Mouse (Mus musculus): ENCODE results near the gene Vmn1r54. TPM values are rescaled to one million over a fixed set of nuclear protein-coding genes. Genes with fewer than 3 reads are reported as not detected.

Gene Vmn1r54
- total and polyA plus RNA-seq, 3 experiments = 0.16 TPM; not detected in 2

- H3K36me3 ChIP-seq (replicated peaks) = no peaks in the 10 kb centered on the region
- DNase-seq (ENCODE audit: low spot score) = no peak
- TF ChIP-seq CTCF (IDR thresholded peaks at IDR 0.05; ENCODE audit: low read depth, low read length) (no peak), GATA1 (IDR thresholded peaks at IDR 0.05; ENCODE audit: borderline replicate concordance, low read length) (no peak), GATA2 (IDR thresholded peaks at IDR 0.05; ENCODE audit: borderline replicate concordance, low read depth, low read length) (no peak), POLR2AphosphoS5 (IDR thresholded peaks at IDR 0.05; ENCODE audit: insufficient replicate concordance, low read depth, low read length) (no peak), TAL1 (conservative IDR thresholded peaks at IDR 0.05; ENCODE audit: low read depth, low read length) (no peak)
These were observed 72.9 kb downstream of the Vmn1r54 start for GRCm38 (mm10) chr6:90319019-90319418.

DNA sequence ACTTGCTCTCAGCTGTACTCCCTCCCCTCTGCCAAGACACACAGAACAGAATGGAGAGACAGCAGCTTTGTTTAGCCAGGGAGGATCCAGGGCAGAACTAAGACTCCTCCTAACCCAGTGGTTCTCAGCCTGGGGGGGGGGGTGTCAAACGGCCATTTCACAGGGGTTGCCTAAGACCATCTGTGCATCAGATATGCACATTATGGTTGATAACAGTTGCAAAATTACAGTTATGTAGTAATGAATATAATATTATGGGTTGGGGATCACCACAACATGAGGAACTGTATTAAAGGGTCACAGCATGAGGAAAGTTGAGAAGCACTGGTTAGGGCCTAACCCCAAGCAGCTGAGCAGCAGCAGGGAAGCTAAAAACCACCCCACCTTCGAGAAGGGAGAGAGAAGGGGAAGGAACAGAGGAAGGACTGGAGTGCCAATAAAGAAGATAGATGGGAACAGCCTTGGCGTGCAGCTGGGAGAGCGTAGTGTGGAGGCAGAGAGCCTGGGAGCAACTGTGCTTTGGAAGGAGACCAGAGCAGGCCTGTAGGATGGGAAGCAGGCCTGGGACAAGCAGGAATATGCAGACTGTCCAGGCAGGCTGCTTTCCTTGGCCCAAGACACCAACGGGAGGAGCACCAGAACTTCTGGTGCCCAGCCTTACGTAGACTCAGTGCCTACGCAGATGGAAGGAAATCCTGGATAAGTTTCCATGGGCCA lies 73.5 kb downstream of the Vmn1r54 start:
- H3K9me3 ChIP-seq (replicated peaks) = no peaks in the 10 kb centered on the region
- no peak for TF ChIP-seq TAL1 (conservative IDR thresholded peaks at IDR 0.05; ENCODE audit: low read depth, low read length)
- no peak for TF ChIP-seq GATA1 (IDR thresholded peaks at IDR 0.05; ENCODE audit: borderline replicate concordance, low read length)
- TF ChIP-seq CTCF (IDR thresholded peaks at IDR 0.05; ENCODE audit: low read depth, low read length) = no peak
- TF ChIP-seq POLR2AphosphoS5 (IDR thresholded peaks at IDR 0.05; ENCODE audit: insufficient replicate concordance, low read depth, low read length) = no peak
- no peak for TF ChIP-seq GATA2 (IDR thresholded peaks at IDR 0.05; ENCODE audit: borderline replicate concordance, low read depth, low read length)
- H3K4me1 ChIP-seq (ENCODE audit: insufficient read depth, low read depth, low read length) = peaks cover 2% of the 10 kb centered on the region; the same call in 1 of the 2 replicates
- no peak for ATAC-seq (ENCODE audit: extremely low read depth, insufficient number of reproducible peaks, low FRiP score, poor library complexity, severe bottlenecking)
- no peak for DNase-seq (ENCODE audit: low spot score)
- H3K27me3 ChIP-seq (ENCODE audit: insufficient read depth, low read length) = peaks cover 4% of the 10 kb centered on the region; the same call in 1 of the 2 replicates
- H3K36me3 ChIP-seq (replicated peaks) = no peaks in the 10 kb centered on the region
- no peak overlapping the region for H3K4me3 ChIP-seq (ENCODE audit: low read depth, low read length)

More at GRCm38 (mm10) chr6:90319019-90319418, 72.9 kb downstream of the Vmn1r54 start:
- no peak for ATAC-seq (ENCODE audit: extremely low read depth, insufficient number of reproducible peaks, low FRiP score, poor library complexity, severe bottlenecking)
- peaks cover 2% of the 10 kb centered on the region; the same call in 1 of the 2 replicates for H3K4me1 ChIP-seq (ENCODE audit: insufficient read depth, low read depth, low read length)
- H3K4me3 ChIP-seq (ENCODE audit: low read depth, low read length) = no peak overlapping the region
- H3K27me3 ChIP-seq (ENCODE audit: insufficient read depth, low read length) = peaks cover 4% of the 10 kb centered on the region; the same call in 1 of the 2 replicates
- no peaks in the 10 kb centered on the region for H3K9me3 ChIP-seq (replicated peaks)

GRCm38 (mm10) chr6:90320429-90320828 lies 74.3 kb downstream of the Vmn1r54 start:
- H3K9me3 ChIP-seq (replicated peaks) = no peaks in the 10 kb centered on the region
- no peak overlapping the region for H3K4me3 ChIP-seq (ENCODE audit: low read depth, low read length)
- no peak for ATAC-seq (ENCODE audit: extremely low read depth, insufficient number of reproducible peaks, low FRiP score, poor library complexity, severe bottlenecking)
- peaks cover 2% of the 10 kb centered on the region; the same call in 1 of the 2 replicates for H3K4me1 ChIP-seq (ENCODE audit: insufficient read depth, low read depth, low read length)
- DNase-seq (ENCODE audit: low spot score) = no peak
- H3K27me3 ChIP-seq (ENCODE audit: insufficient read depth, low read length) = peaks cover 7% of the 10 kb centered on the region; the same call in 1 of the 2 replicates
- no peak for TF ChIP-seq POLR2AphosphoS5 (IDR thresholded peaks at IDR 0.05; ENCODE audit: insufficient replicate concordance, low read depth, low read length)
- no peak for TF ChIP-seq GATA1 (IDR thresholded peaks at IDR 0.05; ENCODE audit: borderline replicate concordance, low read length)
- TF ChIP-seq GATA2 (IDR thresholded peaks at IDR 0.05; ENCODE audit: borderline replicate concordance, low read depth, low read length) = no peak
- no peak for TF ChIP-seq CTCF (IDR thresholded peaks at IDR 0.05; ENCODE audit: low read depth, low read length)
- TF ChIP-seq TAL1 (conservative IDR thresholded peaks at IDR 0.05; ENCODE audit: low read depth, low read length) = no peak
- no peaks in the 10 kb centered on the region for H3K36me3 ChIP-seq (replicated peaks)

Other genes starting within 250 kb of the Vmn1r54 start
- not detected in 2 replicates for gene Vmn1r47, start 230.2 kb upstream of the Vmn1r54 start, total RNA-seq (2014; fragmentation: Nextera tagmentation)
- gene Vmn1r47, start 230.2 kb upstream of the Vmn1r54 start, total RNA-seq (2017) = 0.16 and 0.17 TPM in 2 replicates
- gene Vmn1r47, start 230.2 kb upstream of the Vmn1r54 start, polyA plus RNA-seq (2012) = not detected in 2 replicates
- not detected in 2 replicates for gene Vmn1r48, start 209.5 kb upstream of the Vmn1r54 start, total RNA-seq (2014; fragmentation: Nextera tagmentation)
- not detected in 2 replicates for gene Vmn1r48, start 209.5 kb upstream of the Vmn1r54 start, total RNA-seq (2017)
- gene Vmn1r48, start 209.5 kb upstream of the Vmn1r54 start, polyA plus RNA-seq (2012) = not detected in 2 replicates
- not detected in 2 replicates for gene Vmn1r49, start 167.8 kb upstream of the Vmn1r54 start, total RNA-seq (2014; fragmentation: Nextera tagmentation)
- gene Vmn1r49, start 167.8 kb upstream of the Vmn1r54 start, total RNA-seq (2017) = 0.16 and 0.17 TPM in 2 replicates
- gene Vmn1r49, start 167.8 kb upstream of the Vmn1r54 start, polyA plus RNA-seq (2012) = not detected in 2 replicates
- not detected in 2 replicates for gene Vmn1r50, start 144.9 kb upstream of the Vmn1r54 start, total RNA-seq (2014; fragmentation: Nextera tagmentation)
- 0.27 TPM in 1 of 2 replicates, not detected in the other for gene Vmn1r50, start 144.9 kb upstream of the Vmn1r54 start, total RNA-seq (2017)
- gene Vmn1r50, start 144.9 kb upstream of the Vmn1r54 start, polyA plus RNA-seq (2012) = not detected in 2 replicates
- not detected in 2 replicates for gene Vmn1r51, start 123.7 kb upstream of the Vmn1r54 start, total RNA-seq (2014; fragmentation: Nextera tagmentation)
- gene Vmn1r51, start 123.7 kb upstream of the Vmn1r54 start, total RNA-seq (2017) = 0.11 and 0.17 TPM in 2 replicates
- not detected in 2 replicates for gene Vmn1r51, start 123.7 kb upstream of the Vmn1r54 start, polyA plus RNA-seq (2012)
- gene Vmn1r52, start 71.5 kb upstream of the Vmn1r54 start, total RNA-seq (2014; fragmentation: Nextera tagmentation) = not detected in 2 replicates
- 0.11 TPM in 1 of 2 replicates, not detected in the other for gene Vmn1r52, start 71.5 kb upstream of the Vmn1r54 start, total RNA-seq (2017)
- gene Vmn1r52, start 71.5 kb upstream of the Vmn1r54 start, polyA plus RNA-seq (2012) = not detected in 2 replicates
- gene V1ra8, start 43.5 kb upstream of the Vmn1r54 start, total RNA-seq (2014; fragmentation: Nextera tagmentation) = not detected in 2 replicates
- 0.27 TPM in 1 of 2 replicates, not detected in the other for gene V1ra8, start 43.5 kb upstream of the Vmn1r54 start, total RNA-seq (2017)
- not detected in 2 replicates for gene V1ra8, start 43.5 kb upstream of the Vmn1r54 start, polyA plus RNA-seq (2012)
- not detected in 2 replicates for gene Vmn1r53, start 21.9 kb upstream of the Vmn1r54 start, total RNA-seq (2014; fragmentation: Nextera tagmentation)
- gene Vmn1r53, start 21.9 kb upstream of the Vmn1r54 start, total RNA-seq (2017) = 0.16 and 0.52 TPM in 2 replicates
- not detected in 2 replicates for gene Vmn1r53, start 21.9 kb upstream of the Vmn1r54 start, polyA plus RNA-seq (2012)
- not detected in 2 replicates for gene BC048671, start 54.9 kb downstream of the Vmn1r54 start, total RNA-seq (2014; fragmentation: Nextera tagmentation)
- gene BC048671, start 54.9 kb downstream of the Vmn1r54 start, total RNA-seq (2017) = not detected in 2 replicates
- gene BC048671, start 54.9 kb downstream of the Vmn1r54 start, polyA plus RNA-seq (2012) = not detected in 2 replicates
- not detected in 2 replicates for gene Chst13, start 78.9 kb downstream of the Vmn1r54 start, total RNA-seq (2014; fragmentation: Nextera tagmentation)
- gene Chst13, start 78.9 kb downstream of the Vmn1r54 start, total RNA-seq (2017) = 0.11 TPM in 1 of 2 replicates, not detected in the other
- 0.03 TPM in 1 of 2 replicates, not detected in the other for gene Chst13, start 78.9 kb downstream of the Vmn1r54 start, polyA plus RNA-seq (2012)
- gene Uroc1, start 87.0 kb downstream of the Vmn1r54 start, total RNA-seq (2014; fragmentation: Nextera tagmentation) = not detected in 2 replicates
- gene Uroc1, start 87.0 kb downstream of the Vmn1r54 start, total RNA-seq (2017) = not detected in 2 replicates
- not detected in 2 replicates for gene Uroc1, start 87.0 kb downstream of the Vmn1r54 start, polyA plus RNA-seq (2012)
- gene Zxdc, start 123.2 kb downstream of the Vmn1r54 start, total RNA-seq (2014; fragmentation: Nextera tagmentation) = 23.3 and 24.9 TPM in 2 replicates
- gene Zxdc, start 123.2 kb downstream of the Vmn1r54 start, total RNA-seq (2017) = 19.0 and 19.7 TPM in 2 replicates
- gene Zxdc, start 123.2 kb downstream of the Vmn1r54 start, polyA plus RNA-seq (2012) = 32.5 and 36.2 TPM in 2 replicates
- not detected in 2 replicates for gene Cfap100, start 182.5 kb downstream of the Vmn1r54 start, total RNA-seq (2014; fragmentation: Nextera tagmentation)
- gene Cfap100, start 182.5 kb downstream of the Vmn1r54 start, total RNA-seq (2017) = 0.27 TPM in 1 of 2 replicates, not detected in the other
- gene Cfap100, start 182.5 kb downstream of the Vmn1r54 start, polyA plus RNA-seq (2012) = not detected in 2 replicates
- gene Klf15, start 216.3 kb downstream of the Vmn1r54 start, total RNA-seq (2014; fragmentation: Nextera tagmentation) = not detected in 2 replicates
- 0.05 TPM in 1 of 2 replicates, not detected in the other for gene Klf15, start 216.3 kb downstream of the Vmn1r54 start, total RNA-seq (2017)
- gene Klf15, start 216.3 kb downstream of the Vmn1r54 start, polyA plus RNA-seq (2012) = not detected in 2 replicates
- not detected in 2 replicates for gene Aldh1l1, start 240.1 kb downstream of the Vmn1r54 start, total RNA-seq (2014; fragmentation: Nextera tagmentation)
- gene Aldh1l1, start 240.1 kb downstream of the Vmn1r54 start, total RNA-seq (2017) = 0.05 TPM in 1 of 2 replicates, not detected in the other
- not detected in 2 replicates for gene Aldh1l1, start 240.1 kb downstream of the Vmn1r54 start, polyA plus RNA-seq (2012)